Mouse (Mus musculus) heart, adult 2 months (tissue): ENCODE measurements around the gene Mvp. TPM values are rescaled to one million over a fixed set of nuclear protein-coding genes. Genes with fewer than 3 reads are reported as not detected.

Source experiments
- DNase-seq, 2 experiments: peaks; one replicate each; pipeline ENCODE4 v3.0.0; 2021
- H3K27ac ChIP-seq: fragments of 200-600 bp; 2 replicates; pipeline ENCODE4 v1.8.1; 2022
- H3K27me3 ChIP-seq: fragments of 200-500 bp; 2 replicates; pipeline ENCODE4 v1.6.1; 2012; ENCODE audit warnings: mild to moderate bottlenecking, low read length, inconsistent platforms, mixed read lengths; ENCODE audit not compliant: control insufficient read depth, insufficient read depth
- H3K36me3 ChIP-seq: fragments of 200-500 bp; 2 replicates; pipeline ENCODE4 v1.6.1; 2012; ENCODE audit warnings: low read length, inconsistent platforms; ENCODE audit not compliant: control insufficient read depth, insufficient read depth
- H3K4me1 ChIP-seq: fragments of 200-500 bp; 2 replicates; pipeline ENCODE4 v1.6.1; 2011; ENCODE audit warnings: low read length; ENCODE audit not compliant: control insufficient read depth, insufficient read depth
- H3K4me3 ChIP-seq: fragments of 200-600 bp; 2 replicates; pipeline ENCODE4 v1.8.1; 2022
- H3K79me2 ChIP-seq: fragments of 200-500 bp; replicated peaks from 2 replicates; pipeline ENCODE4 v1.6.1; 2012; ENCODE audit warnings: mild to moderate bottlenecking, inconsistent platforms, low read length, moderate library complexity, mixed read lengths; ENCODE audit not compliant: control insufficient read depth, insufficient read depth
- H3K9ac ChIP-seq: fragments of 200-500 bp; 2 replicates; pipeline ENCODE4 v1.6.1; 2012; ENCODE audit warnings: low read depth, mild to moderate bottlenecking, control low read depth, inconsistent platforms, low read length, mixed read lengths
- CTCF ChIP-seq: fragments of 200-600 bp; IDR thresholded peaks from 2 replicates; pipeline ENCODE4 v1.8.1; 2022; ENCODE audit warnings: antibody characterized with exemption, mild to moderate bottlenecking, moderate library complexity
- EP300 ChIP-seq: fragments of 200-500 bp; IDR thresholded peaks from 2 replicates; pipeline ENCODE4 v1.6.1; 2011; ENCODE audit warnings: low read depth, low read length, control low read depth; ENCODE audit not compliant: insufficient read depth
- POLR2A ChIP-seq: fragments of 200-500 bp; IDR thresholded peaks from 2 replicates; pipeline ENCODE4 v1.6.1; 2011; ENCODE audit warnings: mild to moderate bottlenecking, low read depth, low read length, control low read depth; ENCODE audit not compliant: insufficient read depth
- WGBS: fragments of 180-500 bp; shearing (Covaris S2); methylation state at CpG from one replicate; pipeline ENCODE4 v1.1.7; 2018; 5-methylcytosine and 5-hydroxymethylcytosine counted together
- intact Hi-C: fragments of 180-260 bp; cut with DNase I; formaldehyde crosslinking; loops from one replicate; pipeline ENCODE4 v1.15.1; 2025
- polyA plus RNA-seq: library from polyadenylated mRNA; depleted of rRNA; stranded (reverse); fragments of >200 nt; gene quantifications from 2 replicates; pipeline ENCODE4 v1.2.3, GENCODE M21; 2012
- total RNA-seq, 2 experiments: library from RNA; stranded (reverse); gene quantifications; 2 replicates each; pipeline ENCODE4 v1.2.3; 2021

Gene Mvp
- total and polyA plus RNA-seq, 3 experiments: 48.8 to 59.1 (median 50.4) TPM

DNA sequence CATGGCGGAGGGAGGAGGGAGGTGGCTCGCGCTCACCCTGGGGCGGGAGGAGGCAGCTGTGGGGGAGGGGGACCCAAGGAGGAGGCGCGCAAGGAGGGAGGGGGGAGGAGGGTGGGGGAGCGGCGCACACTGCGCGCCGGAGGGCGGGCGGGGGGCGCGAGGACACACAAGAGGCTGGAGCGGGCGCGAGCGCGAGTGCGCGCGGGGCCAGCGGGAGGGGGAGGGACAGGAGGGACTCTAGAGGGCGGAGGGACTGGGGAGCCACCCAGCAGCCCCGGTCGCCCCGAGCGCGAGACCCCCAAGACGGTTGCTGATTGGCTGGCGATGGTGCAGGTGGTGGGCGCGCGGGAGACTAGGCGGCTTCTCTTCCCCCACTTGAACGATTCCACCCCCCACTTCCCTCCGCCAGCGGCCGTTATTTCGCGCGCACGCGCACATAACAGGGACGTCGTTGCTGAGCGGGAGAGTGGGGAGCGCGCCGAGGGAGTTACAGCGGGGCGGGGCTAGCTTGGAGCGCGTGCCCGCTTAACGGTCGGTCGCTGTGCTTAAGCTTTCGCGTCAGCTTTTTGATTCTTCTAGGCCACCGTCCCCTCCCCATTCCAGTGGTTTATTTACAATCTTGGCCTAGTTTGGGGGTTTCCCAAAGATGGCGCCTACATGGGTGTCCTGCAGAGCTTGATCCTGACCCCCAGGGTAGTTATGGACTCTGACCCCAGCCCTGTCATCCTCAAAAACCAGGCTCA is 12.7 kb upstream of the Mvp start, which contains the start of gene Maz:
Gene Maz, minus strand, starts transcription at position 54 of the 743 bp plus-strand sequence.
- Histone ChIP-seq H3K9ac (peak within 1 kb of the TSS; percentile 98), H3K36me3 (peaks cover 3% of the 10 kb centered on the region; the same call in 1 of the 2 replicates), H3K4me3 (peak within 1 kb of the TSS; percentile 83), H3K27ac (peak within 1 kb of the TSS; percentile 92), H3K79me2 (no peaks in the 10 kb centered on the region), H3K27me3 (no peaks in the 10 kb centered on the region), H3K4me1 (peaks cover 9% of the 10 kb centered on the region)
- intact Hi-C loops: loop anchor here (1.0 to 5.0 kb wide), 3 partner anchors 130 to 268 kb away; partner anchors contain the start of genes Mapk3 and Taok2
- under 1% methylated on average over 48 of the region's 63 CpGs for WGBS
- TF ChIP-seq POLR2A: peak; percentile 97
- TF ChIP-seq EP300: peak; percentile 78
- TF ChIP-seq CTCF: no peak
- DNase-seq: peak; percentile 99 to 100

GRCm38 (mm10) chr7:127026616-127026983 is 12.2 kb upstream of the Mvp start:
- Histone ChIP-seq H3K27me3 (no peaks in the 10 kb centered on the region), H3K27ac (peak overlapping the region; percentile 87), H3K79me2 (no peaks in the 10 kb centered on the region), H3K9ac (peak overlapping the region; percentile 98), H3K4me3 (no peak overlapping the region; the same call in 1 of the 2 replicates), H3K4me1 (peaks cover 9% of the 10 kb centered on the region), H3K36me3 (peaks cover 3% of the 10 kb centered on the region; the same call in 1 of the 2 replicates)
- DNase-seq: peak in 1 of 2 experiments; percentile 86
- WGBS: 1% methylated on average over 16 of the region's 48 CpGs
- intact Hi-C loops: loop anchor here (5.0 kb wide), 2 partner anchors 129 to 144 kb away; partner anchors contain the start of gene Taok2
- TF ChIP-seq EP300: no peak
- TF ChIP-seq POLR2A: no peak
- TF ChIP-seq CTCF: no peak

GRCm38 (mm10) chr7:127026161-127026600 is 11.8 kb upstream of the Mvp start:
- Histone ChIP-seq H3K27me3 (no peaks in the 10 kb centered on the region), H3K36me3 (peaks cover 3% of the 10 kb centered on the region; the same call in 1 of the 2 replicates), H3K9ac (peak overlapping the region; percentile 98), H3K79me2 (no peaks in the 10 kb centered on the region), H3K4me3 (peak overlapping the region; percentile 56), H3K27ac (peak overlapping the region; percentile 92), H3K4me1 (peaks cover 10% of the 10 kb centered on the region)
- TF ChIP-seq CTCF (no peak), EP300 (no peak), POLR2A (no peak)
- peak; percentile 79 to 81 for DNase-seq
- intact Hi-C loops: loop anchor here (5.0 kb wide), 2 partner anchors 129 to 144 kb away; partner anchors contain the start of gene Taok2
- WGBS: 0% methylated on average over 31 of the region's 48 CpGs

- under 1% methylated on average over 57 of the region's 65 CpGs for WGBS
- TF ChIP-seq POLR2A: no peak
- TF ChIP-seq EP300: no peak
- TF ChIP-seq CTCF: no peak
- peaks cover 3% of the 10 kb centered on the region; the same call in 1 of the 2 replicates for H3K36me3 ChIP-seq
These were observed 11.2 kb upstream of the Mvp start for GRCm38 (mm10) chr7:127025556-127026160.

GRCm38 (mm10) chr7:127024755-127025555 is 10.5 kb upstream of the Mvp start:
- H3K4me1 ChIP-seq: peaks cover 10% of the 10 kb centered on the region
- DNase-seq: peak; percentile 83 to 87
- intact Hi-C loops: loop anchor here (1.0 to 5.0 kb wide), 3 partner anchors 8 to 143 kb away; partner anchors contain the start of genes Pagr1a and Taok2
- peaks cover 3% of the 10 kb centered on the region; the same call in 1 of the 2 replicates for H3K36me3 ChIP-seq
- H3K27ac ChIP-seq: peak overlapping the region; percentile 92
- 6% methylated on average over 30 of the region's 30 CpGs for WGBS
- TF ChIP-seq POLR2A: peak; percentile 71
- peak; percentile 86 for TF ChIP-seq EP300
- peak; percentile 68 for TF ChIP-seq CTCF
- no peaks in the 10 kb centered on the region for H3K27me3 ChIP-seq
- H3K9ac ChIP-seq: peak overlapping the region; percentile 98
- H3K79me2 ChIP-seq: no peaks in the 10 kb centered on the region
- H3K4me3 ChIP-seq: peak overlapping the region; percentile 56

More at GRCm38 (mm10) chr7:127025556-127026160, 11.2 kb upstream of the Mvp start:
- Histone ChIP-seq H3K79me2 (no peaks in the 10 kb centered on the region), H3K4me3 (peak overlapping the region; percentile 56), H3K27ac (peak overlapping the region; percentile 92), H3K4me1 (peaks cover 10% of the 10 kb centered on the region), H3K9ac (peak overlapping the region; percentile 98), H3K27me3 (no peaks in the 10 kb centered on the region)
- peak; percentile 69 to 71 for DNase-seq
- intact Hi-C loops: loop anchor here (1.0 to 5.0 kb wide), 3 partner anchors 8 to 143 kb away; partner anchors contain the start of genes Pagr1a and Taok2
